Mouse (Mus musculus): ENCODE results near the gene St6galnac6.

Gene St6galnac6

GRCm38 (mm10) chr2:32599409-32599808, at the start of gene St6galnac6:
Gene St6galnac6 (plus strand): TSS chr2:32599709.
- no peak for DNase-seq (ENCODE audit: low spot score in 2 of 2)

GRCm38 (mm10) chr2:32549764-32550163, 49.7 kb upstream of the St6galnac6 start:
- DNase-seq (ENCODE audit: low spot score in 2 of 2) = no peak

DNA sequence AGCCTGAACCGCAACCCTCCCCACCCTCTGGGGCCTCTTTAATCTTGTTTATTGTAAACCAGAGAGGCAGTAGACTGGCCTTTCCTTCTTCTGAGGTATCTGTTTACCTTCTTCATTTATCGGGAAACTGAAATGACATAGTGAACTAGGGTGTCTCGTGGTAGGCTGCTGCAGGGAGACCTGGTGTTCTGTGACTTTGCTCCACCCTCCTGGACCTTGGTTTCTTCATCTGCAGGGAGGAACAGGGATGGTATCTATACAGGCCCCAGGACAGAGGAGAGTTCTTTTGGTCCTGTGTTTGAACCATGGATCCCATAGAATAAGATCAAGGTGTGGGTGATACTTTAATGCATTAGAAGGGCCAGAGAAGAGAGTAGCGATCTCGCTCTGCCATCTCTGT, 48.3 kb upstream of the St6galnac6 start:
- no peak for DNase-seq (ENCODE audit: low spot score in 2 of 2)

GRCm38 (mm10) chr2:32553592-32554148, 45.8 kb upstream of the St6galnac6 start:
- DNase-seq (ENCODE audit: low spot score in 2 of 2) = peak in 1 of 2 experiments; percentile 39

- DNase-seq (ENCODE audit: low spot score in 2 of 2) = no peak
These were observed 44.0 kb upstream of the St6galnac6 start for GRCm38 (mm10) chr2:32555484-32555883.

DNA sequence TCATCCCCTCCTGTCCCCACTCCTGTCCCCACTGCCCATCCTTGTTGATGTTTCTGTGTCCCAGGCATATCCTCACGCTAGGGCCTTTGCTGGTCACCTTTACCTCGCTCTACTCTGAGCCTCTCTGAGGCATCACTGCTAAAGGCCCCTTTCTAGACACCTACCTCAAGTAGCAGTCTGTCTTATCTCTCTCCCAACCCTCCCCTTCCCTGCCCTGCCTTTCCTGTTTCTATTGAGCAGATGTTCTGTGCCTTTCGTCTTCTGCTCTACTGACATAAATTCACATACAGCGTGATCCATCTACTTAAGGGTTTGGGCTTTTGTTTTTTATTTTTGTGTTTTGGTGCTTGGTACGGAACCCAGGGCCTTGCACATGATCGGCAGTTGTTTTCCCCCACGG, 43.5 kb upstream of the St6galnac6 start:
- DNase-seq (ENCODE audit: low spot score in 2 of 2) = no peak

GRCm38 (mm10) chr2:32559570-32559969, 39.9 kb upstream of the St6galnac6 start:
- DNase-seq (ENCODE audit: low spot score in 2 of 2) = no peak

DNA sequence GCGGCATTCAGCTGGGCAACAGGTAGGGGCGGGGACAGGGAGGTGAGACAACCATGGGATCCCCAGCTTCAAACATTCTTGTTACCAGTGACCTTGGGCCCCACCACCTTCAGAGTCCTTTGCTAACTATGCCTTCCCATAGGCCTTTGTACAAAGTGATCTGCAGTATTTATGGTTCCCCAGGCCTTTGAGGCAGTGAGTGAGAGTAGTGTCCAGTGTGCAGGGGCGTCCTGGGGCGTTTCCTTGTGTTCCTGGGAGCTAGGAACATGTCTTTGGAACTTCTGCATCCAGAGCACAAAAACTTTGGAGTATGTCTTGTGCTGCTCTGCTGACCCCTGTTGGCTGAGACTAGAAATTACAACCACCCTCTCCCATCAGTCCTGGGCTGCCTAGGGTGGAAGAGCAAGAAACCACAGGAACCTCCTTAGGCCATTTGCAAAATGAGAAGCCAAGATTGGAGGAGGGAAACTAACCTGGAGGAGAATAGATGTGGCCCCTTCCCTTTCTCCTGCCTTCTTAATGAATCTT, 32.9 kb upstream of the St6galnac6 start:
- DNase-seq (ENCODE audit: low spot score in 2 of 2) = peak; percentile 57 to 63

DNA sequence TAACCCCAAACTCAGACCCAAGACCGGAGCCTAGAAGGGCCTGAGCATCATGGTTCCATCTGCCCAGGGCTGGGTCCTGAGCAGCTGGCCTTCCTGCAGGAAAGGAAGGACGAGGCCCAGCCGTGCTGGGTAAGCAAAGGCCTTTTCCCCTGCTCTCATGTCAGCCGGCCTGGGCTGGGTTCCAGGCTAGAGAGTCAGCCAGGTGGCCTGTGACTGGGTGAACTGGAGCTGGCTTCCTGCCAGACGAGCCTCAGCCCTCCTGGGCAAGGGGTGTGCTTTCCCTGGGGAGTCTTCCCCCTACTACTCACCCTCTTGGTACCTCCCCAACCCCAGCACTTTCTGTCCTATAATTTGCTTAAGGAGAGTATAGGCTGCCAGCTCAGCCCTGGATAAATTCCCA, 31.4 kb upstream of the St6galnac6 start:
- no peak for DNase-seq (ENCODE audit: low spot score in 2 of 2)

- no peak for DNase-seq (ENCODE audit: low spot score in 2 of 2)
These were observed 30.6 kb upstream of the St6galnac6 start for GRCm38 (mm10) chr2:32568941-32569340.

DNA sequence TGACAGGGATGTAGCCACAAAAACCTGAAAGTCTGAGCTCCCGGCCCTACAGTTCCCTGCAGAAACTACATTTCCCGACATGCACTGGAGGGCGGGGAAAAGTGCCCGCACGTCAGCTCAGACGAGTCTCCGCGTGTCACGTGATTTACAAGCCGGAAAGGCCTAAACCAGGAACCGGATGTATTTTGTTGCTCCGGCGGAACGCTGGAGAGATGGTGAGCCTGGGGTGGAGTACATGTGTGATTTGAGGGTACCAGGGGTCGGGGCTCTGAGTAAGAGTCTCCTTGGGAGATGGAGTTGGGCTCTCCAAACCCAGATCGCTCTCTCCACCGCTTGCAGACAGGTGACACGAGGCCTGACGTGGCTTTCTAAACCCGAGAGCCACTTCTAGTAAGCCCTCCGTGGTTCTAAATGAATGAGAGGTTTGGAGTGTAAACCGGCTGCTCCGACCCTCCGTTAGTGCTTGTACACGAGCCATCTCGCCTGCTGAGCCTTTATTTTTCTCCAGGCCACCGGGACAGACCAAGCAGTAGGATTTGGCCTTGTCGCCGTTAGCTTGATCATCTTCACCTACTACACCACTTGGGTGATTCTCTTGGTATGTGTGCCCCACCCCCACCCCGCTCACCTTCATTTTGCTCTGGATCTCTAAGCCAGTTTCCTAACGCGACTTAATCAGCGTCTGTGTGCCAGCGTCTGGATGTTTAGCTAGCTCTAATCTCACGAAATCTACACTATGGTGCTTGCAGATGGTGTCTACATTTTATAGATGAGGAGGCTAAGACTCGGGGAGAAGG, 28.6 kb upstream of the St6galnac6 start, which contains the start of gene Dpm2:
Gene Dpm2, plus strand, starts transcription at position 161 of the 797 bp plus-strand sequence.
- peak; percentile 83 to 88 for DNase-seq (ENCODE audit: low spot score in 2 of 2)

- no peak for DNase-seq (ENCODE audit: low spot score in 2 of 2)
These were observed 27.3 kb upstream of the St6galnac6 start for GRCm38 (mm10) chr2:32572196-32572595.

DNA sequence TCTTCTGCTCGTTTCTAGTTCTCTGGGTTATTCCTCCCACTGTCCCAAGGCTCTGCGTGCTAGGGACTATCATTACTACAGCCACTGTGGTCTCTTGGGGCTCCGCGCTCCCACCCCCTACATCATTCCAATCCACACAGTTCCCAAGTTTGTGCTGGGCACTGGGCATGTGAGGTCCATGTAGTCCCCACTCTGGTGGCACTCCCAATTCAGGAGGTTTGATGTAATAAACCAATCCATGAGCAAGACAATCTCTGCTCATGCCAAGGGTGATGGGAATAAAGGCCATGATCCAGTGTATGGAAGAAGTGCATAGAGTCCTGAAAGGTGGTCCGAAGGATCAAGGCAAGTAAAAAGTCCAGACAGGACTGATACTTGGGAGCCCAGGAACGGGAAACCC, 25.0 kb upstream of the St6galnac6 start, which contains the start of gene Pip5kl1:
Gene Pip5kl1, plus strand, starts transcription at position 301 of the 400 bp plus-strand sequence.
- no peak for DNase-seq (ENCODE audit: low spot score in 2 of 2)

DNA sequence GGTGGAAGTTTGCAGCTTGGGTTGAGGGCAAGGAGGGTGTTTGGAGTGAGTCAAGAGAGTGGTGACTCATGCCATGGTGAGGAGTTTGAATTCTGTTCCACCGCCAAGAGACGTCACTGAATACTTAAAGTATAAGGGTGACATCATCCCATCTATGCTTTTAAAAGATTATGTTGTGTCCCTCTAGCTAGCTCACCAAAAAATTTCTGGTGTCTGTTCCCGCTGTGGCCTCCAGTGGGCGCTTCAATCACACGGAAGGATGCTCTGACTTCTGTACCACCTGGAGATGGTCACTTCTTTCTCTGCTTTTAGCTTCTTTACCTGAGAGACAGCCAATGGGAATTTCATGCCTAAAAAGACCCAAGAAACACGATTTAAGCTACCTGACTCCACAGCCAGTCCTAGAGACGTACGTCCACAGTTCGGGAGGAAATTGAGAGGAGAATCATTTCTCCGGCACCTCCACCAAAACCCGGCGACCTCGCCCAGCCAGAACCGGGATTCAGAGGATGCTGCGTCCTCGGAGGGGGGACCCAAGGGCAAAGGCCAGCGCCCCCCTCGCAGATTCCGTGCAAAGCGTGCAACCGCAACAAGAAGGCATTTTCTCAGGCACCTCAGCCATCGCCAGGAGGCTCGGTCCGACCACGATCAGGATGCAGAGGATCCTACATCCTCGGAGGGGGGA, 24.5 kb upstream of the St6galnac6 start:
- peak; percentile 67 to 73 for DNase-seq (ENCODE audit: low spot score in 2 of 2)

DNA sequence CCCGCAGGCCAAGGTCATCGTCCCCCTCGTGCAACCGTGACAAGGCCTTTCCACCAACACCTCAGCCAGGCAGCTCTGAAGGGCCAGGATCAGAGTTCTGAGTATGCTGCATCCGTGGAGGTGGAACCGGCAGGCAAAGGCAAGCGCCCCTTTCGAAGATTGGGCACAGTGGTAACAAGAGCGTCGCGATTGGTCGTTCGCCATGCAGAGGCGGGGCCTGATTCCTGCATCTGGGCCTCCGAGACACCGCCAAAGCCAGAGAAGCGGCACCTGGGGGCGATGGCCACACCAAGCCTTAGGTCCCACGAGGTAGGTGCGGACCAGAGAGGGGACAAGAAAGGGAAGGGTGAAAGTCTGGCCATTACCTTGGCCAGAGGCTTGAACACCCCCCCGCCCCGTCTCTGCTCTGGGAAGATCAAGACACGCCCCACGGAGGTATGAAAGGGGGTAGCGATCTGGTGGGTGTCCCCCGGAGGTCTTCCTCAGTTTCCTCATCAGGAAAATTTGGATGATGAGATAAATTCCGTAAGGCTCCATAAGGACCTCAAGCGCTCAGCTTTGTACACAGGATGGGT, 23.8 kb upstream of the St6galnac6 start, which contains the start of gene 9430097D07Rik:
Gene 9430097D07Rik, minus strand, starts transcription at position 99 of the 575 bp plus-strand sequence.
- peak in 1 of 2 experiments; percentile 30 for DNase-seq (ENCODE audit: low spot score in 2 of 2)

DNA sequence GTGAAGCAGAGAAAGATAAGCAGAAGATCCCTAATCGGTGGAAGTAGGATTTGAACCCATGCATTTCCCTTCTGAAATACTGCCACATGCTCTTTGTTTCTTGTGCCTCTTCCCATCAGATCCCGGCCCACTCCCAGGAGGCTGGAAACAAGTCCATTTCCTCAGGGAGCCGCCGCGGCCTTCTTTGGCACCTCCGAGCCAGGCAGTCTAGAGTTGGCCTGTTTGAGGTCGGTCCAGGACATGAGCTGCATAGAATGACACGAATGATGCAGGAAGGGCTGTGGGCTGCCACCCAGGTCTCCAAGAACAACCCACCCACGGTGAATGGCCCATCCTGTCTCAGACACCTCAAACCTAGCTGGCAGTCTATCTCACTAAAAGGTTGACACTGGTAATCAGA, 23.0 kb upstream of the St6galnac6 start:
- no peak for DNase-seq (ENCODE audit: low spot score in 2 of 2)

DNA sequence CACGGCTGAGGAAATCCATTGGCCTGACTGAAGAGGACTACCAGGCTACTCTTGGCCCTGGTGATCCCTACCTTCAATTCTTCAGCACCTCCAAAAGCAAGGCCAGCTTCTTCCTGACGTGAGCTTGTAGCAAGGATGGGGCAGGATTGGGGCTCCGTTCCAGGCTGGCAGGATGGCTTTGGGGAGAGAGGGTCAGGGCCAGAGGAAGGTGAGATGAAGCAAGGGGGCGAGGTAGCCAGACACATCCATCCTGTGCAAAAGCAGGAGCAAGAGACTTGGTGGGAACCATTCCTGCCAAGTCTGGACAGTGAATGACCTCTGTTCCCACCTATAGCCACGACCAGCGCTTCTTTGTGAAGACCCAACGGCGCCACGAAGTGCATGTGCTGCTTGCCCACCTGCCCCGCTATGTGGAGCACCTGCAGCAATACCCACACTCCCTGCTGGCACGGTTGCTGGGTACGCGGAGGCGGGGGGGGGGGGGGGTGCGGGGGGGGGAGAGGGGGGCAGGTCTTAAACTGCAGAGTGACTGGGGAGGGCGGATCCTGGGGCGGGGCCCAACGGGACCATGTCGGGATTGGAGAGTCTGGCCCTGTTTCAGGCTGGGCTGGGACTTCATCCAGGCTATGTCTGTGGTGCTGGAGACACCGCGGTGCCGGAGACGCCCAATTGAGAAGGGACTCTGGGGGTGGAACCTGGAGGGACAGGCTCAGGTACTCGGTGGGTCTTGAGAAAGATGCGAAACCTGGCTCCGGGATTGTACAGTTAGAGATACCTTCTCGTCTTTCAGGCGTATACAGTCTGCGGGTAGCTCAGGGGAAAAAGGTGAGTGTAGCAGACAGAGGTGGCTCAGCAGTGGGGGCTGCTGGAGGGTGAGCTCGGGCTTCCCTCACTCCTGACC, 21.1 kb upstream of the St6galnac6 start:
- DNase-seq (ENCODE audit: low spot score in 2 of 2) = no peak

DNA sequence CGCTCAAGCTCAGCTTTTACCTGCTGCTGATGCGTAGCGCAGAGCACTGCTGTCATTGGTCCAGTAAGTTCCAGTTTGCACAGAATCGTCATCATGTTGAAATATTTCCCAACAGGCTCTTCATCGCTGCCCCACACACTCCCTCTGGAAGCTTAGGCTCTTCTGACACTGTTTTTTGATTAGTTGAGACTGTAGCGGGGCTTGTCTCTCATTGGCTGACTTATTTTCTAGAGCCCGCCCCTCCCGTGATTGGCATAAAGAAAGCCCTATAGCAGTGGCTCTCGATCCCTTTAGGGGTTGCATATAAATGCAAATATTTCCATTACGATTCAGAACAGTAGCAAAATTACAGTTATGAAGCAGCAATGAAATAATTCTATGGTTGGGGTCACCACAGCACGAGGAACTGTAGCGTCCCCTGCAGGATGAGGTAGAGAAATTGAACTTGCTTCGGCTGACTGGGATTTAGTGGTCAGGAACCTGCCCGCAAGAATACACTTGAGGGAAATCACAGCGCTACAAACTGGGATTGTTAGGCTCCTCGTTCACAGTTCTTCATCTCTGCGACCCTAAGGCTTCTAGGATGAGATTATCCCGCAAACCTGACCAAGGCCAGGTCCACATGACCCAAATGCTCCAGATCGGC, 17.9 kb upstream of the St6galnac6 start:
- DNase-seq (ENCODE audit: low spot score in 2 of 2) = peak in 1 of 2 experiments; percentile 28

DNA sequence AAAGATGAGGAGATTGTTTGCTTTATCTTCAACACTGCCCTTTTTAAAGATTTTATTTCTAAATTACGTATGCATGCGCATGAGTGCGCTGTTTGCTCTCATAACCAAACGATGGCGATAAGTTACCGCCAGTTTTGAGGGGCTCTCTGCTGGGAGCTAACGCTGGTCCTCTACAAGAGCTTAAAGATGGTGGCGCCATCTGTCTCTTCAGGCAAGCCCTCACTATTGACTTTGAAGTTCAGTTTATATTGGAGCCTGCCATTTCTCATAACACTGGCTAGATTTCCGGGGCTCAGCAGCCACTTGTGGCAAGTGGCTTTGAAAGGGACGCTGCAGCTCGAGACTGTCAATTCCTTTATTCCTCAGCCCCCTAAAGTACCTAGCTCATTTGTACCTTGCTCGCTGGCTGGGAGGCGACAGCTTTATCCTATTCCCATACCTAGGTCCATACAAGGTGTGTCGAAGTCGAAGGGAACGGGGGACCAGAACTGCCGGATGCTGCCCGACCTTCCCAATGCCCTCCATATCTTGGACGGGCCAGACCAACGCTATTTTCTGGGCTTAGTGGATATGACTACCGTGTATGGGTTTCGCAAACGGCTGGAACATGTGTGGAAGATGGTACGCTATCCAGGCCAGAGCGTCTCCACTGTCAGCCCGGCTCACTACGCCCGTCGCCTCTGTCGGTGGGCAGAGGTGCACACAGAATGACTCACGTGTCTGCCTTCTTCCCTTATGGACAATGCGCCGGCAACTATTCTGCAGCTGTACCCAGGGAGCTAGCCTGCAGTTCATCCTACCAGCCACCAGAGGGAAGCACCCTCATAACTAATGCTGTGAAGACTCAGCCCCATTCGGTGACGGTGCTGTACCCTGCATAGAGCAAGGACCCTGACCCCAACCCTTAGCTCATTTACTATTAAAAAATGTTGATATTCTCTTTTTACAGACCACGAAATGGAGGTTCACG, 16.4 kb upstream of the St6galnac6 start:
- DNase-seq (ENCODE audit: low spot score in 2 of 2) = peak; percentile 76 to 82
